Mouse (Mus musculus): ENCODE data around the gene Pip4k2a. TPM values are rescaled to one million over a fixed set of nuclear protein-coding genes. Genes with fewer than 3 reads are reported as not detected.

The Pip4k2a gene
- polyA plus RNA-seq, 1 experiment = 78.1 TPM

DNA sequence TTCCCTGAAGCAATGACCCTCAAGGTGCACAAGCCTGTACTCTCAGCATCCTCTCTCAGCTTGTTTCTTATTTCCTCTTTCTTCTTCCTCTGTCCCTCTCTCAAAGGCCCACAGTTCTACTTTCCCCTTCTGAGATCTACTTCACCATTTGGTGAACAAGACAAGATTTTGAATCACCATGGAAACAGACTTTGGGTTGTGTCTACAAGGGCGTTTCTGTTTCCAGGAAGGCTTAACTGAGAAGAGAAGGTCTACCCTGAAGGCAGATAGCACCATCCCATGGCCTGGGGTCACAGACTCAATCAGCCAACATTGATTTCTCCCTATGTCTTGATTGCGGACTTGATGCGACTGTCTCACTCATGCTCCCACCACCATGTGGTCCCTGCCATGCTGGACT, 9.0 kb downstream of the Pip4k2a start:
- Histone ChIP-seq H3K4me1 (ENCODE audit: control insufficient read depth, insufficient read depth, low read length) (no peaks in the 10 kb centered on the region), H3K4me3 (replicated peaks; ENCODE audit: insufficient read depth, low read depth, low read length) (no peak overlapping the region), H3K27me3 (ENCODE audit: control insufficient read depth, insufficient read depth, low read length) (no peaks in the 10 kb centered on the region), H3K27ac (ENCODE audit: insufficient read depth, low read length) (no peak overlapping the region)
- no peak for DNase-seq
- WGBS = 90% methylated on average over 3 of the region's 3 CpGs
- TF ChIP-seq POLR2A (IDR thresholded peaks at IDR 0.05; ENCODE audit: borderline replicate concordance, insufficient read depth, low read length) = no peak
- TF ChIP-seq CTCF (IDR thresholded peaks at IDR 0.05; ENCODE audit: borderline replicate concordance, insufficient read depth, low read depth, low read length) = no peak

DNA sequence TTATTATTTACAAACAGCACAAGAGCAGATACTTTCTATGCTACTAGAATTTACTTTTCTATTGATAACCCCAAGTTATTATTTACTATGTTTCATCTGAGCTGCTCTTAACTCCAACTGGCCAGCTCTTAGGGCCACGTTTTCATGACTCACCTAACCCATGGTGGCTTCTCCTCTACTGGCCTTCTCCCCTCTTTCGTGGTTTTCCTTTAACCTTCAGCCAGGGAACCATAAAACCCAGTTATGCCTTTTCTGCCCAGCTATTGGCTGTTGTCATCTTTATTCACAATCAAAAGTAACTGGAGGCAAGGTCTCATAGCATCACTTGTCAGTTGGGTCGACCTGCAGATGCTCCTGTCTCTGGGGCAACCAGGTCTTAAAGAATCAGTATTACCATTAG, 12.4 kb downstream of the Pip4k2a start:
- WGBS = 91% methylated on average over 3 of the region's 3 CpGs
- H3K27ac ChIP-seq (ENCODE audit: insufficient read depth, low read length) = no peak overlapping the region
- no peak for DNase-seq
- H3K4me1 ChIP-seq (ENCODE audit: control insufficient read depth, insufficient read depth, low read length) = no peaks in the 10 kb centered on the region
- no peaks in the 10 kb centered on the region for H3K27me3 ChIP-seq (ENCODE audit: control insufficient read depth, insufficient read depth, low read length)
- TF ChIP-seq CTCF (IDR thresholded peaks at IDR 0.05; ENCODE audit: borderline replicate concordance, insufficient read depth, low read depth, low read length) (no peak), POLR2A (IDR thresholded peaks at IDR 0.05; ENCODE audit: borderline replicate concordance, insufficient read depth, low read length) (no peak)
- H3K4me3 ChIP-seq (replicated peaks; ENCODE audit: insufficient read depth, low read depth, low read length) = no peak overlapping the region

- Histone ChIP-seq H3K4me3 (replicated peaks; ENCODE audit: insufficient read depth, low read depth, low read length) (no peak overlapping the region), H3K27ac (ENCODE audit: insufficient read depth, low read length) (no peak overlapping the region), H3K27me3 (ENCODE audit: control insufficient read depth, insufficient read depth, low read length) (no peaks in the 10 kb centered on the region), H3K4me1 (ENCODE audit: control insufficient read depth, insufficient read depth, low read length) (no peaks in the 10 kb centered on the region)
- no peak for DNase-seq
- 96% methylated on average over 15 of the region's 15 CpGs for WGBS
- TF ChIP-seq CTCF (IDR thresholded peaks at IDR 0.05; ENCODE audit: borderline replicate concordance, insufficient read depth, low read depth, low read length) (no peak), POLR2A (IDR thresholded peaks at IDR 0.05; ENCODE audit: borderline replicate concordance, insufficient read depth, low read length) (no peak)
Measured at GRCm38 (mm10) chr2:18984095-18984847, 13.7 kb downstream of the Pip4k2a start.

DNA sequence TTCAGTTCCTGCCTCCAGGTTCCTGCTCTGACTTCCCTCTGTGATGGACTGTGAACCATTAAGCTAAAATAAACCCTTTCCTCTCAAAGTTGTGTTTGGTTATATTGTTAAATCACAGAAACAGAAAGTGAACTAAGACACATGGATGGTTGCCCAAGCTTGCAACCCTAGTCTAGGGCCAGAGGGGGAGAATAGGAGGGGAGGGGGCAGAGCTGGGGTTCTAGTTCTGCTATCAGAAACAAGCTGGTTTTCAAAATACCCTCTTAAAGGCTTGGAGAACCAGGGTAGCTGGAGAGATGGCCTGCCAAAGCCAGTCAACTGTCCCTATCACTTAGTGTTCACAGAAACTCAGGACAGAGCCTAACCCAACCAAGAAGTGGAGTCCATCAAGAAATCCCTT, 14.4 kb downstream of the Pip4k2a start:
- Histone ChIP-seq H3K27ac (ENCODE audit: insufficient read depth, low read length) (no peak overlapping the region), H3K27me3 (ENCODE audit: control insufficient read depth, insufficient read depth, low read length) (no peaks in the 10 kb centered on the region), H3K4me1 (ENCODE audit: control insufficient read depth, insufficient read depth, low read length) (no peaks in the 10 kb centered on the region), H3K4me3 (replicated peaks; ENCODE audit: insufficient read depth, low read depth, low read length) (no peak overlapping the region)
- DNase-seq = no peak
- TF ChIP-seq POLR2A (IDR thresholded peaks at IDR 0.05; ENCODE audit: borderline replicate concordance, insufficient read depth, low read length) (no peak), CTCF (IDR thresholded peaks at IDR 0.05; ENCODE audit: borderline replicate concordance, insufficient read depth, low read depth, low read length) (no peak)

DNA sequence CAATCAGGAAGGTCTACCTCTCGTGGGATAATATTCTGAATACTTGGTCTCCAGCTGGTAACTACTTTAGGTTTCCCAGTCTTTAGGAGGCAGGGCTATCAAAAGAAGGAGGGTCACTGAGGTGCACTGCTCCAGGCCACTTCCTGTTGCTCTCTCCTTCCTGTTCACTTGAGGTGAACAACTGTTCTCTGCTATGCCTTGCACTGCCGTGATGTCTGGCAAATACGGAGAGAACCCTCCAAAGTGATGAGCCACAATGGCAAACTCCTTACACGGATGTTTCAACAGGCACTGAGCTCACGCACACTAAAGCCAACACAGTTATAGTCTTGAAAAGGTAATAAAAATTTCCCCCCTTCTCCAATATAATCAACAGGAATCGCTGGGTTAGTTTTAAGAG, 15.3 kb downstream of the Pip4k2a start:
- 78% methylated on average over 6 of the region's 6 CpGs for WGBS
- no peak for DNase-seq
- Histone ChIP-seq H3K4me3 (replicated peaks; ENCODE audit: insufficient read depth, low read depth, low read length) (no peak overlapping the region), H3K27ac (ENCODE audit: insufficient read depth, low read length) (no peak overlapping the region), H3K4me1 (ENCODE audit: control insufficient read depth, insufficient read depth, low read length) (0 out of 2 replicates have a peak, but pooled peaks cover 2% of the 10 kb centered on the region), H3K27me3 (ENCODE audit: control insufficient read depth, insufficient read depth, low read length) (no peaks in the 10 kb centered on the region)
- no peak for TF ChIP-seq POLR2A (IDR thresholded peaks at IDR 0.05; ENCODE audit: borderline replicate concordance, insufficient read depth, low read length)
- no peak for TF ChIP-seq CTCF (IDR thresholded peaks at IDR 0.05; ENCODE audit: borderline replicate concordance, insufficient read depth, low read depth, low read length)

GRCm38 (mm10) chr2:18979675-18980074, 18.3 kb downstream of the Pip4k2a start:
- H3K27ac ChIP-seq (ENCODE audit: insufficient read depth, low read length) = no peak overlapping the region
- no peaks in the 10 kb centered on the region for H3K27me3 ChIP-seq (ENCODE audit: control insufficient read depth, insufficient read depth, low read length)
- DNase-seq = no peak
- H3K4me1 ChIP-seq (ENCODE audit: control insufficient read depth, insufficient read depth, low read length) = 0 out of 2 replicates have a peak, but pooled peaks cover 2% of the 10 kb centered on the region
- no peak overlapping the region for H3K4me3 ChIP-seq (replicated peaks; ENCODE audit: insufficient read depth, low read depth, low read length)
- 70% methylated on average over 7 of the region's 7 CpGs for WGBS
- no peak for TF ChIP-seq POLR2A (IDR thresholded peaks at IDR 0.05; ENCODE audit: borderline replicate concordance, insufficient read depth, low read length)
- no peak for TF ChIP-seq CTCF (IDR thresholded peaks at IDR 0.05; ENCODE audit: borderline replicate concordance, insufficient read depth, low read depth, low read length)

- no peaks in the 10 kb centered on the region for H3K27me3 ChIP-seq (ENCODE audit: control insufficient read depth, insufficient read depth, low read length)
- H3K4me3 ChIP-seq (replicated peaks; ENCODE audit: insufficient read depth, low read depth, low read length) = no peak overlapping the region
- H3K27ac ChIP-seq (ENCODE audit: insufficient read depth, low read length) = no peak overlapping the region
- no peak for DNase-seq
- H3K4me1 ChIP-seq (ENCODE audit: control insufficient read depth, insufficient read depth, low read length) = 0 out of 2 replicates have a peak, but pooled peaks cover 2% of the 10 kb centered on the region
- WGBS = 85% methylated on average over 4 of the region's 4 CpGs
- TF ChIP-seq CTCF (IDR thresholded peaks at IDR 0.05; ENCODE audit: borderline replicate concordance, insufficient read depth, low read depth, low read length) (no peak), POLR2A (IDR thresholded peaks at IDR 0.05; ENCODE audit: borderline replicate concordance, insufficient read depth, low read length) (no peak)
Measured at GRCm38 (mm10) chr2:18979046-18979445, 18.9 kb downstream of the Pip4k2a start.

GRCm38 (mm10) chr2:18977201-18977805, 20.6 kb downstream of the Pip4k2a start:
- Histone ChIP-seq H3K27me3 (ENCODE audit: control insufficient read depth, insufficient read depth, low read length) (no peaks in the 10 kb centered on the region), H3K4me1 (ENCODE audit: control insufficient read depth, insufficient read depth, low read length) (0 out of 2 replicates have a peak, but pooled peaks cover 2% of the 10 kb centered on the region), H3K4me3 (replicated peaks; ENCODE audit: insufficient read depth, low read depth, low read length) (no peak overlapping the region), H3K27ac (ENCODE audit: insufficient read depth, low read length) (no peak overlapping the region)
- TF ChIP-seq POLR2A (IDR thresholded peaks at IDR 0.05; ENCODE audit: borderline replicate concordance, insufficient read depth, low read length) (no peak), CTCF (IDR thresholded peaks at IDR 0.05; ENCODE audit: borderline replicate concordance, insufficient read depth, low read depth, low read length) (no peak)
- 92% methylated on average over 10 of the region's 10 CpGs for WGBS
- no peak for DNase-seq
